Mouse (Mus musculus): ENCODE results near the gene Coa3. TPM values are rescaled to one million over a fixed set of nuclear protein-coding genes. Genes with fewer than 3 reads are reported as not detected.

The Coa3 gene
- polyA plus RNA-seq, 1 experiment from 2014 or later = 198 TPM

DNA sequence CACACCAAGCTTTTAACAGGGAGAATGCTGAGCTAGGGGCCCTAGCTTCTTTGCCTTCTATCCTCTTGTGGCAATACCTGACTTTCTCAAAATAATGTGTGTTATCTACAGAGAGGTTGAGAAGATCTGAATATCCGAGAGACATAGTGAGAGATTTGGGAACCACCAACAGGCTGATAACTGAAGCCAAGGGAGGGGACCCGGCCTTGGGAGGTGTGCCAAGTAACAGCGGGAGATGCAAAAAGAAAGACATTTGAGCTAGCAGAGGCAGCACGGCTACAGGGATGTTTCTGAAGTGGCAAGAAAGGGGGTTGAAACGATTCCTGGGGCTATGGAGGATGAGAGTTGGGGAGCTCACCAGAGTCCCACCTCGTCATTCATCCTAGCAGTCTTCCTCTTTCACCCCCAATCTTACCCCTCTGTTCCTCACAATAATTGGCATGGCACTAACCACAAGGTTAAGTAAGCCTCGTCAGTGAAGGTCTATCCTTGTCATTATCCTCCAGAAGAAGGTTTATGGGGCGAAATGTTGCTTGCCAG lies 49.5 kb downstream of the Coa3 start:
- peaks cover 23% of the 10 kb centered on the region for H3K27me3 ChIP-seq

More for the DNA sequence above, 49.5 kb downstream of the Coa3 start:
- peaks cover 22% of the 10 kb centered on the region for H3K4me1 ChIP-seq
- ATAC-seq (ENCODE audit: low FRiP score, low read depth) = no peak
- H3K4me3 ChIP-seq = no peak overlapping the region
- 23% methylated on average over 8 of the region's 8 CpGs for WGBS
- H3K27ac ChIP-seq (replicated peaks) = no peak overlapping the region
- no peak overlapping the region for H3K9ac ChIP-seq (replicated peaks)
- H3K36me3 ChIP-seq = no peaks in the 10 kb centered on the region
- no peak overlapping the region for H3K4me2 ChIP-seq (replicated peaks)
- H3K9me3 ChIP-seq = no peaks in the 10 kb centered on the region

Other genes starting within 250 kb of the Coa3 start
- 10.9 and 11.1 TPM in 2 replicates for gene Naglu, start 209.1 kb downstream of the Coa3 start, polyA plus RNA-seq (2016; fragmentation: Nextera tagmentation; extraction: Ambion mirVana)
- gene Hsd17b1, start 200.7 kb downstream of the Coa3 start, polyA plus RNA-seq (2016; fragmentation: Nextera tagmentation; extraction: Ambion mirVana) = 0.22 and 0.31 TPM in 2 replicates
- 51.7 and 53.9 TPM in 2 replicates for gene Coasy, start 196.5 kb downstream of the Coa3 start, polyA plus RNA-seq (2016; fragmentation: Nextera tagmentation; extraction: Ambion mirVana)
- gene Mlx, start 191.8 kb downstream of the Coa3 start, polyA plus RNA-seq (2016; fragmentation: Nextera tagmentation; extraction: Ambion mirVana) = 49.2 and 60.5 TPM in 2 replicates
- gene Psmc3ip, start 183.7 kb downstream of the Coa3 start, polyA plus RNA-seq (2016; fragmentation: Nextera tagmentation; extraction: Ambion mirVana) = 41.7 and 42.4 TPM in 2 replicates
- gene Retreg3, start 159.2 kb downstream of the Coa3 start, polyA plus RNA-seq (2016; fragmentation: Nextera tagmentation; extraction: Ambion mirVana) = 21.8 and 23.1 TPM in 2 replicates
- gene Tubg1, start 159.2 kb downstream of the Coa3 start, polyA plus RNA-seq (2016; fragmentation: Nextera tagmentation; extraction: Ambion mirVana) = 96.3 and 97.4 TPM in 2 replicates
- 9.0 and 10.3 TPM in 2 replicates for gene Tubg2, start 123.2 kb downstream of the Coa3 start, polyA plus RNA-seq (2016; fragmentation: Nextera tagmentation; extraction: Ambion mirVana)
- gene Cntnap1, start 108.6 kb downstream of the Coa3 start, polyA plus RNA-seq (2016; fragmentation: Nextera tagmentation; extraction: Ambion mirVana) = 0.74 and 0.94 TPM in 2 replicates
- gene Plekhh3, start 107.8 kb downstream of the Coa3 start, polyA plus RNA-seq (2016; fragmentation: Nextera tagmentation; extraction: Ambion mirVana) = 12.3 and 12.6 TPM in 2 replicates
- 0.10 and 0.17 TPM in 2 replicates for gene Ccr10, start 103.7 kb downstream of the Coa3 start, polyA plus RNA-seq (2016; fragmentation: Nextera tagmentation; extraction: Ambion mirVana)
- 12.6 and 14.4 TPM in 2 replicates for gene Ezh1, start 52.7 kb downstream of the Coa3 start, polyA plus RNA-seq (2016; fragmentation: Nextera tagmentation; extraction: Ambion mirVana)
- 70.3 and 76.3 TPM in 2 replicates for gene Ramp2, start 33.1 kb downstream of the Coa3 start, polyA plus RNA-seq (2016; fragmentation: Nextera tagmentation; extraction: Ambion mirVana)
- 101 and 102 TPM in 2 replicates for gene Vps25, start 25.4 kb downstream of the Coa3 start, polyA plus RNA-seq (2016; fragmentation: Nextera tagmentation; extraction: Ambion mirVana)
- gene Wnk4, start 18.5 kb downstream of the Coa3 start, polyA plus RNA-seq (2016; fragmentation: Nextera tagmentation; extraction: Ambion mirVana) = 7.8 and 10.2 TPM in 2 replicates
- gene Cntd1, start 102 bp downstream of the Coa3 start, polyA plus RNA-seq (2016; fragmentation: Nextera tagmentation; extraction: Ambion mirVana) = 1.3 and 1.6 TPM in 2 replicates
- 162 and 173 TPM in 2 replicates for gene Becn1, start 23.2 kb upstream of the Coa3 start, polyA plus RNA-seq (2016; fragmentation: Nextera tagmentation; extraction: Ambion mirVana)
- 163 and 180 TPM in 2 replicates for gene Psme3, start 37.1 kb upstream of the Coa3 start, polyA plus RNA-seq (2016; fragmentation: Nextera tagmentation; extraction: Ambion mirVana)
- gene Aoc2, start 45.9 kb upstream of the Coa3 start, polyA plus RNA-seq (2016; fragmentation: Nextera tagmentation; extraction: Ambion mirVana) = 2.1 and 3.1 TPM in 2 replicates
- not detected in 2 replicates for gene Aoc3, start 51.5 kb upstream of the Coa3 start, polyA plus RNA-seq (2016; fragmentation: Nextera tagmentation; extraction: Ambion mirVana)
- gene G6pc, start 88.4 kb upstream of the Coa3 start, polyA plus RNA-seq (2016; fragmentation: Nextera tagmentation; extraction: Ambion mirVana) = not detected in 2 replicates
- gene Aarsd1, start 138.5 kb upstream of the Coa3 start, polyA plus RNA-seq (2016; fragmentation: Nextera tagmentation; extraction: Ambion mirVana) = 90.8 and 91.0 TPM in 2 replicates
- 5.6 and 7.8 TPM in 2 replicates for gene Gm27029, start 145.7 kb upstream of the Coa3 start, polyA plus RNA-seq (2016; fragmentation: Nextera tagmentation; extraction: Ambion mirVana)
- gene Rundc1, start 146.0 kb upstream of the Coa3 start, polyA plus RNA-seq (2016; fragmentation: Nextera tagmentation; extraction: Ambion mirVana) = 27.0 and 30.2 TPM in 2 replicates
- 2.3 and 3.1 TPM in 2 replicates for gene Ptges3l, start 146.2 kb upstream of the Coa3 start, polyA plus RNA-seq (2016; fragmentation: Nextera tagmentation; extraction: Ambion mirVana)
- 310 and 319 TPM in 2 replicates for gene Rpl27, start 163.2 kb upstream of the Coa3 start, polyA plus RNA-seq (2016; fragmentation: Nextera tagmentation; extraction: Ambion mirVana)
- gene Ifi35, start 169.3 kb upstream of the Coa3 start, polyA plus RNA-seq (2016; fragmentation: Nextera tagmentation; extraction: Ambion mirVana) = 3.0 and 3.9 TPM in 2 replicates
- 89.5 and 92.3 TPM in 2 replicates for gene Rnd2, start 185.9 kb upstream of the Coa3 start, polyA plus RNA-seq (2016; fragmentation: Nextera tagmentation; extraction: Ambion mirVana)
- gene Vat1, start 187.1 kb upstream of the Coa3 start, polyA plus RNA-seq (2016; fragmentation: Nextera tagmentation; extraction: Ambion mirVana) = 69.3 and 73.0 TPM in 2 replicates